Mouse (Mus musculus) naive thymus-derived CD4-positive, alpha-beta T cell, adult 2 months (primary cell): ENCODE results near the gene Kpna2.

Experiments used
- DNase-seq: peaks from one replicate; pipeline ENCODE4 v3.0.0-alpha.2; 2011; ENCODE audit warnings: low read depth

Kpna2 gene

GRCm38 (mm10) chr11:106982351-106982750, 17.0 kb downstream of the Kpna2 start:
- no peak for DNase-seq

- DNase-seq = no peak
These were observed 17.6 kb downstream of the Kpna2 start for GRCm38 (mm10) chr11:106981787-106982186.

- DNase-seq = peak; percentile 84
These were observed 18.9 kb downstream of the Kpna2 start for GRCm38 (mm10) chr11:106980455-106980854.

GRCm38 (mm10) chr11:106976194-106976593, 23.1 kb downstream of the Kpna2 start:
- DNase-seq = no peak

- DNase-seq = no peak
These were observed 23.7 kb downstream of the Kpna2 start for GRCm38 (mm10) chr11:106975419-106976177.

GRCm38 (mm10) chr11:106974440-106974839, 24.9 kb downstream of the Kpna2 start:
- peak; percentile 65 for DNase-seq

- DNase-seq = peak; percentile 67
These were observed 26.3 kb downstream of the Kpna2 start for GRCm38 (mm10) chr11:106973016-106973415.

- DNase-seq = no peak
These were observed 29.5 kb downstream of the Kpna2 start for GRCm38 (mm10) chr11:106969798-106970197.

GRCm38 (mm10) chr11:106967630-106968029, 31.7 kb downstream of the Kpna2 start:
- DNase-seq = no peak

- peak; percentile 24 for DNase-seq
These were observed 33.5 kb downstream of the Kpna2 start for GRCm38 (mm10) chr11:106965881-106966280.

- peak; percentile 58 for DNase-seq
These were observed 37.0 kb downstream of the Kpna2 start for GRCm38 (mm10) chr11:106962310-106962709.

GRCm38 (mm10) chr11:106961471-106962081, 37.8 kb downstream of the Kpna2 start:
- peak; percentile 78 for DNase-seq

GRCm38 (mm10) chr11:106959121-106959520, 40.2 kb downstream of the Kpna2 start:
- no peak for DNase-seq

- peak; percentile 45 for DNase-seq
These were observed 40.8 kb downstream of the Kpna2 start for GRCm38 (mm10) chr11:106958407-106959071.

- no peak for DNase-seq
These were observed 41.9 kb downstream of the Kpna2 start for GRCm38 (mm10) chr11:106957271-106957980.

GRCm38 (mm10) chr11:106954566-106954965, 44.8 kb downstream of the Kpna2 start:
- DNase-seq = no peak

- no peak for DNase-seq
These were observed 45.2 kb downstream of the Kpna2 start for GRCm38 (mm10) chr11:106954116-106954515.
